Mouse (Mus musculus): ENCODE measurements around the gene Obox3. TPM values are rescaled to one million over a fixed set of nuclear protein-coding genes. Genes with fewer than 3 reads are reported as not detected.
"Not testable (repeated sequence)": the region's sequence is repeated elsewhere in the genome, so short reads cannot be mapped to it uniquely, and the experiment has no call there.

Obox3 gene
- total RNA-seq (2014; rRNA removed) (not detected in 2 replicates), polyA plus RNA-seq (2015; fragmentation: Nextera tagmentation; extraction: Ambion mirVana) (not detected in 2 replicates)

DNA sequence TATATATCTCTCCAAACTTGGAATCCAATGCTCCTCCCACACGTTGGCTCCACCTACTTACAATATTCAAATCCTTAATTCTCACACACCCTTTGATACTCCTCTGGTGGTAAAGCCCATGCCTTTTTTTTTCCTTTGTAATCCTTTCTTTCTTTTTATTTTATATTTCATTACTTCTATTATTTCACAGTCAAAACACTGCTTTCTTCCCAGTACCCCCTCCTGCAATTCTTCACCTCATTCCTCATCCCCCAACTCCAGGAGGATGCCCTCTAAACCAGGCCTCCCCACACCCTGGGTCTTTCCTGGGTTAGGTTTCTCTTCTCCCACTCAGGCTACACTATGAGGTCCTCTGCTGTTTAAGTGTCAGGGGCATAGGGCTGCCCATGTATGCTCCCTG is at the start of gene Obox3:
Gene Obox3, minus strand, starts transcription at position 101 of the 400 bp plus-strand sequence.
- not testable (repeated sequence) for H3K4me3 ChIP-seq (ENCODE audit: low read depth, low read length); H3K4me1 ChIP-seq (ENCODE audit: insufficient read depth, low read length); H3K9ac ChIP-seq (replicated peaks; ENCODE audit: low read length, poor library complexity, severe bottlenecking); H3K4me2 ChIP-seq (ENCODE audit: low read depth, low read length, poor library complexity, severe bottlenecking); H3K27ac ChIP-seq (ENCODE audit: low read depth, low read length); DNase-seq (ENCODE audit: low spot score); H3K36me3 ChIP-seq (ENCODE audit: insufficient read depth, low read length); ATAC-seq (ENCODE audit: low FRiP score); H3K27me3 ChIP-seq (ENCODE audit: insufficient read depth, low read length); H3K9me3 ChIP-seq (ENCODE audit: low read length)
- WGBS, result 25% methylated on average over 1 of the region's 1 CpGs

DNA sequence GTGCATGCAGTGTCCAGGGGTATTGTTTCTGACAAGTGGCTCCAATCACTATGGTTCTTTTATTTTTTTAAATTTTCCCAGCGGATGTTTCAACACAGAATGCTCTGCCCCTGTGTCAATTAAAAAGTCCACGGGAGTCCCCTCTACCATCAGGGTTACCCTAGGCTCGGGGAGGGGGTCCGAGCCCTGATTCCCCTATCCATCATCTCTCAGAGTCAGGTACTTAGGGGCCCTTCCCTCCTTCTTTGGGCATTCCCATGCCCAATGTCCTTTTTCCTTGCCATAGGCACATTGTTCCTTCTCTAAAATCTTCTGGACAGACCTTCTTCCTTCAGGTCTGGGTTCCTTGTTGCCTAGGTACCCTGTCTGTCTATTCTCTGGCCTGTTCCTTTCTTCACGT is 130.3 kb downstream of the Obox3 start:
- H3K9ac ChIP-seq (replicated peaks; ENCODE audit: low read length, poor library complexity, severe bottlenecking); ATAC-seq (ENCODE audit: low FRiP score); DNase-seq (ENCODE audit: low spot score); H3K4me1 ChIP-seq (ENCODE audit: insufficient read depth, low read length); H3K27me3 ChIP-seq (ENCODE audit: insufficient read depth, low read length); H3K27ac ChIP-seq (ENCODE audit: low read depth, low read length); H3K36me3 ChIP-seq (ENCODE audit: insufficient read depth, low read length); H3K4me3 ChIP-seq (ENCODE audit: low read depth, low read length); H3K9me3 ChIP-seq (ENCODE audit: low read length); H3K4me2 ChIP-seq (ENCODE audit: low read depth, low read length, poor library complexity, severe bottlenecking): not testable (repeated sequence)
- WGBS, result 77% methylated on average over 5 of the region's 5 CpGs

Other genes with a start within 250 kb of the Obox3 start
- not detected in 2 replicates for gene Obox5, start 110.2 kb upstream of the Obox3 start, total RNA-seq (2014; rRNA removed)
- gene Obox5, start 110.2 kb upstream of the Obox3 start, polyA plus RNA-seq (2015; fragmentation: Nextera tagmentation; extraction: Ambion mirVana), result not detected in 2 replicates
- gene Obox6, start 199.8 kb upstream of the Obox3 start, total RNA-seq (2014; rRNA removed), result not detected in 2 replicates
- not detected in 2 replicates for gene Obox6, start 199.8 kb upstream of the Obox3 start, polyA plus RNA-seq (2015; fragmentation: Nextera tagmentation; extraction: Ambion mirVana)
- 0.24 TPM in 1 of 2 replicates, not detected in the other for gene Crx, start 240.1 kb upstream of the Obox3 start, total RNA-seq (2014; rRNA removed)
- 0.22 TPM in 1 of 2 replicates, not detected in the other for gene Crx, start 240.1 kb upstream of the Obox3 start, polyA plus RNA-seq (2015; fragmentation: Nextera tagmentation; extraction: Ambion mirVana)
- not detected in 2 replicates for gene Crxos, start 242.7 kb upstream of the Obox3 start, total RNA-seq (2014; rRNA removed)
- not detected in 2 replicates for gene Crxos, start 242.7 kb upstream of the Obox3 start, polyA plus RNA-seq (2015; fragmentation: Nextera tagmentation; extraction: Ambion mirVana)